Mouse (Mus musculus) midbrain, embryonic 16.5 days (tissue): Measurements from ENCODE around the gene Adora3. TPM values are rescaled to one million over a fixed set of nuclear protein-coding genes. Genes with fewer than 3 reads are reported as not detected.

Experiments
- ATAC-seq: fragments of 200-750 bp; cut with Nextera tagmentation; 2 replicates; pipeline ENCODE4 v1.8.0; 2017; ENCODE audit warnings: moderate TSS enrichment
- H3K27ac ChIP-seq: fragments of 300-500 bp; sonication (generic); 2 replicates; pipeline ENCODE4 v1.5.1; 2014; ENCODE audit warnings: mild to moderate bottlenecking, low read length, mixed read lengths
- H3K27me3 ChIP-seq: fragments of 300-500 bp; sonication (generic); 2 replicates; pipeline ENCODE4 v1.6.1; 2014; ENCODE audit warnings: low read depth, low read length, mixed read lengths; ENCODE audit not compliant: control insufficient read depth, insufficient read depth
- H3K36me3 ChIP-seq: fragments of 300-500 bp; sonication (generic); 2 replicates; pipeline ENCODE4 v1.6.1; 2014; ENCODE audit warnings: mild to moderate bottlenecking, low read length, moderate library complexity, mixed read lengths; ENCODE audit not compliant: control insufficient read depth, insufficient read depth
- H3K4me1 ChIP-seq: fragments of 300-500 bp; sonication (generic); 2 replicates; pipeline ENCODE4 v1.6.1; 2014; ENCODE audit warnings: mild to moderate bottlenecking, low read length, mixed read lengths; ENCODE audit not compliant: control insufficient read depth, insufficient read depth
- H3K4me2 ChIP-seq: fragments of 300-500 bp; sonication (generic); 2 replicates; pipeline ENCODE4 v1.6.1; 2014; ENCODE audit warnings: mild to moderate bottlenecking, low read length, mixed read lengths
- H3K4me3 ChIP-seq: fragments of 300-500 bp; sonication (generic); 2 replicates; pipeline ENCODE4 v1.5.1; 2014; ENCODE audit warnings: low read depth, mild to moderate bottlenecking, low read length, moderate library complexity, mixed read lengths
- H3K9ac ChIP-seq: fragments of 300-500 bp; sonication (generic); 2 replicates; pipeline ENCODE4 v1.6.1; 2014; ENCODE audit warnings: low read depth, low read length, mixed read lengths
- H3K9me3 ChIP-seq: fragments of 300-500 bp; sonication (generic); replicated peaks from 2 replicates; pipeline ENCODE4 v1.6.1; 2014; ENCODE audit warnings: mild to moderate bottlenecking, low read length, mixed read lengths; ENCODE audit not compliant: control insufficient read depth, poor library complexity, severe bottlenecking
- WGBS: fragments of 180-500 bp; shearing (Covaris S2); extraction: QIAGEN DNeasy Blood & Tissue Kit; methylation state at CpG from one replicate; pipeline ENCODE4 v1.1.7; 2014; 5-methylcytosine and 5-hydroxymethylcytosine counted together
- polyA plus RNA-seq: library from polyadenylated mRNA; unstranded; fragments of >200 nt; fragmentation: Nextera tagmentation; extraction: Ambion mirVana; gene quantifications from 2 replicates; pipeline ENCODE4 v1.2.1, GENCODE M21; 2015

Gene Adora3
- polyA plus RNA-seq, 1 experiment from 2014 or later, result 0.14 TPM

DNA sequence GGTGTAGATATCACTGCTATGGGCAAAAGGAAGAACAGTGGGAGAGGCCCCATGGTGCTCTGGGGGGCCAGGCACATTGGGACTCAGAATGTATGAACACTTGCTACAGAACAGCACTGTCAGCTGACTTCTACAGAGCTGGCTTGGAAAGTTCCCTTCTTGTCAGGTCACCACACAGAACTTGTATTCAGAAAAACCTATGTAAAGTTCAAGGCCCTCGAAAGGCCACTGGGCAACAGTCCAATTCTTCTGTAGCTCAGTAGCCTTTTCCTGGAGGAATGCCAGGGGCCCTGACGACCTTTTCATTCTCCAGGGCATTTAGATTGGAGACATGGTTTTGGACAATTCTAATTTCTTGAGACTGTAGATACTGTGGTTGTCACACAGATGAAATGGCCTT, 2.5 kb upstream of the Adora3 start:
- no peak overlapping the region for H3K9ac ChIP-seq
- ATAC-seq, result no peak
- peaks cover 4% of the 10 kb centered on the region; the same call in 1 of the 2 replicates for H3K4me1 ChIP-seq
- H3K36me3 ChIP-seq, result no peaks in the 10 kb centered on the region
- no peak overlapping the region for H3K4me3 ChIP-seq
- H3K9me3 ChIP-seq, result no peaks in the 10 kb centered on the region
- no peak overlapping the region for H3K4me2 ChIP-seq
- WGBS, result 46% methylated on average over 2 of the region's 2 CpGs
- no peak overlapping the region for H3K27ac ChIP-seq
- H3K27me3 ChIP-seq, result no peaks in the 10 kb centered on the region

GRCm38 (mm10) chr3:105872034-105872433, 1.4 kb downstream of the Adora3 start:
- H3K4me2 ChIP-seq, result no peak overlapping the region
- 62% methylated on average over 6 of the region's 6 CpGs for WGBS

DNA sequence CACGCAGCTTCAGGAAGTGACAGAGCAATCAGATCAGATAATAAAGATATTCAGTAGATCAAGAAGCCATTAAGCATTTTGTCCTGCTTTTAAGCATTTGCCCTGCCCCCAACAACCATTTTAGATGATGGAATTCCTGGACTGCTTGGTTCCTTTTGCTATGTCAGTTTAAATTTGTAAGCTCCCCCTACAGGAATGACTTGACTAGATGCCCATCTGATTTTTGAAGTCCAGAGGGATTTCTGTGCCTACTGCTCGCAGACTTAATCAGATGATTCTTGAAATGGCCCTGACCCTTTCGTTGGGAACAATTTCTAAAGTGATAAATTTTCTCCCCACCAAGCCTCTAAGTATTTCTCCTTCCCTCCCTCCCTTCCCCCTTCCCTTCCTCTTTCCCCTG, 1.9 kb downstream of the Adora3 start:
- no peak for ATAC-seq

More at GRCm38 (mm10) chr3:105872034-105872433, 1.4 kb downstream of the Adora3 start:
- H3K9ac ChIP-seq, result no peak overlapping the region
- H3K36me3 ChIP-seq, result no peaks in the 10 kb centered on the region
- no peaks in the 10 kb centered on the region for H3K27me3 ChIP-seq
- H3K27ac ChIP-seq, result no peak overlapping the region
- H3K9me3 ChIP-seq, result no peaks in the 10 kb centered on the region
- H3K4me1 ChIP-seq, result peaks cover 4% of the 10 kb centered on the region; the same call in 1 of the 2 replicates
- ATAC-seq, result no peak
- no peak overlapping the region for H3K4me3 ChIP-seq

DNA sequence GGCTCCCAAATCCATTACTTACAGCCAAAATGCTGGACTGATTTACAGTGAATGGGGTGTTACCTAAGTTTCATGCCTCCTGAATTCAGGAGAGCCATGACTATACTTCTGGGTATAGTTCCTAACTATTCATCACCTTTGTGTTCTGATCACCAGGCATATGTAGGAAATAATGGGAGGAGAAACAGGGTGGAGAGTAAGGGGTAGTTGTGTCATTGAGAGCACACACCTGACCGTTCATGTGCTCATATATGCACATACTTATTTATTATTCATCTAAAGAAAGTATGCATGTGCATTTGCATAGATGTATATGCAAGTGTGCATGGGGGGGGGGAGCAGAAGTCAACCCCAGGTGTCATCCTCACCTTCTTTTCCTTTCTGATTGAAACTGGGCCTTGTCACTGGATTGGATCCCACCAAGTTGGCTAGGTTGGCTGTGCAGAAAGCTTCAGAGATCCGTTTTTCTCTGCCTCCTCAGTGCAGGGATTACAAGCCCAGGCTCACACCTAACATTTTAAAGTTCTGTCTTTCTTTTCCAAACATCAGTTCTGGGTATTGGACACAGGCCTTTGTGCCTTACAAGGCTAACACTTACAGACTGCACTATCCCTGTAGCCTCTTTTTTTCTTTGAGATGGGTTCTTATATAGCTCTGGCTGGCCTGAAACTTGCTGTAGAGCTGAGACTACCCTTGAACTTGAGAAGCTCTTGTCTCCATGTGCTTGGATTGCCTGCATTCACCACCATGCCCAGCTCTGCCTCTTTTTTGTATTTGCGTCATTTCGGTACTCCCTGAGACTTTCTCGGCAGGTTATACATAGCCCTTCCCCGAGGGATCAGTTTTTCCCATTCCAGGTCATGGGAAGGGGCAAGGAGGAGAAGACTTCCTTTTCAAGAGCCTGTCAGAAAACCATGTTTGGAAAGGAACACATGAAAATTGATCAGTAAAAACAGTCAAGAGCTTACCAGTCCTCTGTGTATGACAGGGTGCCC, 3.1 kb downstream of the Adora3 start:
- Histone ChIP-seq H3K9ac (no peak overlapping the region), H3K4me1 (peaks cover 4% of the 10 kb centered on the region; the same call in 1 of the 2 replicates), H3K4me3 (no peak overlapping the region), H3K9me3 (no peaks in the 10 kb centered on the region), H3K4me2 (no peak overlapping the region), H3K27me3 (no peaks in the 10 kb centered on the region), H3K27ac (no peak overlapping the region), H3K36me3 (no peaks in the 10 kb centered on the region)
- no peak for ATAC-seq
- 79% methylated on average over 6 of the region's 6 CpGs for WGBS

More for the DNA sequence above, 1.9 kb downstream of the Adora3 start:
- Histone ChIP-seq H3K27me3 (no peaks in the 10 kb centered on the region), H3K36me3 (no peaks in the 10 kb centered on the region), H3K4me3 (no peak overlapping the region), H3K4me1 (peaks cover 4% of the 10 kb centered on the region; the same call in 1 of the 2 replicates), H3K4me2 (no peak overlapping the region), H3K9me3 (no peaks in the 10 kb centered on the region), H3K27ac (no peak overlapping the region), H3K9ac (no peak overlapping the region)
- WGBS, result 47% methylated on average over 3 of the region's 3 CpGs

GRCm38 (mm10) chr3:105876022-105876421, 5.4 kb downstream of the Adora3 start:
- H3K9me3 ChIP-seq, result no peaks in the 10 kb centered on the region
- 73% methylated on average over 5 of the region's 5 CpGs for WGBS
- no peak overlapping the region for H3K4me3 ChIP-seq
- no peak for ATAC-seq
- H3K9ac ChIP-seq, result no peak overlapping the region
- H3K4me2 ChIP-seq, result no peak overlapping the region
- no peaks in the 10 kb centered on the region for H3K36me3 ChIP-seq
- no peaks in the 10 kb centered on the region for H3K27me3 ChIP-seq
- peaks cover 4% of the 10 kb centered on the region; the same call in 1 of the 2 replicates for H3K4me1 ChIP-seq
- no peak overlapping the region for H3K27ac ChIP-seq

DNA sequence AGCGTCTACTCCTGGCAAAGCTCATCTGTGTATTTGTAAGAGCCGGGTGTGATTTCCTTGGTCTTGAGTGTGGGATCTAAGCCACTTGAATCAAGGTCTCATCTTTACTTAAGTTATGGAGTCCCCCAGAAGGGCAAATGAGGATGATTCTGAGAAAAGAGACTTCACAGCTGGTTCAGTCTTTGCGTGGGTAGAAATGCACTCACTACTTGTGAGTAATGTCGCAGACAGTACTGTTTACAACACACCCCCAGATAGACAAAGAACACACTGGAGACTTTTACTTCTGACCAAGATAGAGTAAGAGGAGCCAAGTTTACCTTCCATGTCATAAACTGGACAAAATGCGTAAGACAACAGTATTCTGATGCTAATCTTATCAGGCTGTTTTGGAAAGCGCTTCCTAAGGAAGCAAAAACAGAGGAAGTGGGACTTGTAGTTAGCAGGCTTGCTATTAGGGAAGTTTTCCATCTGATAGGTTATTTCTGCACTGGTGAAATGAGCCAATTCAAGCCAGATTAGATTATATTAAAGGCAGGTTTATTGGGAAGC, 6.7 kb downstream of the Adora3 start:
- 91% methylated on average over 6 of the region's 6 CpGs for WGBS
- Histone ChIP-seq H3K4me2 (no peak overlapping the region), H3K27ac (no peak overlapping the region), H3K4me1 (peaks cover 2% of the 10 kb centered on the region; the same call in 1 of the 2 replicates), H3K9ac (no peak overlapping the region), H3K4me3 (no peak overlapping the region), H3K27me3 (no peaks in the 10 kb centered on the region), H3K36me3 (no peaks in the 10 kb centered on the region), H3K9me3 (no peaks in the 10 kb centered on the region)
- ATAC-seq, result no peak

GRCm38 (mm10) chr3:105877919-105878318, 7.3 kb downstream of the Adora3 start:
- Histone ChIP-seq H3K27me3 (no peaks in the 10 kb centered on the region), H3K4me3 (no peak overlapping the region), H3K27ac (no peak overlapping the region), H3K9me3 (no peaks in the 10 kb centered on the region), H3K9ac (no peak overlapping the region), H3K36me3 (no peaks in the 10 kb centered on the region), H3K4me1 (no peaks in the 10 kb centered on the region), H3K4me2 (no peak overlapping the region)
- 89% methylated on average over 2 of the region's 2 CpGs for WGBS
- ATAC-seq, result no peak

- Histone ChIP-seq H3K4me3 (no peak overlapping the region), H3K4me1 (no peaks in the 10 kb centered on the region), H3K27me3 (no peaks in the 10 kb centered on the region), H3K27ac (no peak overlapping the region), H3K9me3 (no peaks in the 10 kb centered on the region), H3K9ac (no peak overlapping the region), H3K4me2 (no peak overlapping the region), H3K36me3 (no peaks in the 10 kb centered on the region)
- WGBS, result 86% methylated on average over 8 of the region's 8 CpGs
- ATAC-seq, result no peak
These were observed 8.1 kb downstream of the Adora3 start for GRCm38 (mm10) chr3:105878751-105879150.

- H3K9ac ChIP-seq, result no peak overlapping the region
- no peaks in the 10 kb centered on the region for H3K4me1 ChIP-seq
- no peak for ATAC-seq
- no peaks in the 10 kb centered on the region for H3K27me3 ChIP-seq
- H3K9me3 ChIP-seq, result no peaks in the 10 kb centered on the region
- H3K36me3 ChIP-seq, result no peaks in the 10 kb centered on the region
- 84% methylated on average over 3 of the region's 3 CpGs for WGBS
- H3K4me2 ChIP-seq, result no peak overlapping the region
- H3K4me3 ChIP-seq, result no peak overlapping the region
- H3K27ac ChIP-seq, result no peak overlapping the region
These were observed 9.8 kb downstream of the Adora3 start for GRCm38 (mm10) chr3:105880419-105880818.
